Mouse (Mus musculus): Measurements from ENCODE around the gene Taf4. TPM values are rescaled to one million over a fixed set of nuclear protein-coding genes. Genes with fewer than 3 reads are reported as not detected.
A peak's percentile ranks its signal among the peaks of the same experiment; 100 is the strongest.

Taf4 gene
- polyA plus RNA-seq, 1 experiment from 2014 or later = 2.8 TPM

DNA sequence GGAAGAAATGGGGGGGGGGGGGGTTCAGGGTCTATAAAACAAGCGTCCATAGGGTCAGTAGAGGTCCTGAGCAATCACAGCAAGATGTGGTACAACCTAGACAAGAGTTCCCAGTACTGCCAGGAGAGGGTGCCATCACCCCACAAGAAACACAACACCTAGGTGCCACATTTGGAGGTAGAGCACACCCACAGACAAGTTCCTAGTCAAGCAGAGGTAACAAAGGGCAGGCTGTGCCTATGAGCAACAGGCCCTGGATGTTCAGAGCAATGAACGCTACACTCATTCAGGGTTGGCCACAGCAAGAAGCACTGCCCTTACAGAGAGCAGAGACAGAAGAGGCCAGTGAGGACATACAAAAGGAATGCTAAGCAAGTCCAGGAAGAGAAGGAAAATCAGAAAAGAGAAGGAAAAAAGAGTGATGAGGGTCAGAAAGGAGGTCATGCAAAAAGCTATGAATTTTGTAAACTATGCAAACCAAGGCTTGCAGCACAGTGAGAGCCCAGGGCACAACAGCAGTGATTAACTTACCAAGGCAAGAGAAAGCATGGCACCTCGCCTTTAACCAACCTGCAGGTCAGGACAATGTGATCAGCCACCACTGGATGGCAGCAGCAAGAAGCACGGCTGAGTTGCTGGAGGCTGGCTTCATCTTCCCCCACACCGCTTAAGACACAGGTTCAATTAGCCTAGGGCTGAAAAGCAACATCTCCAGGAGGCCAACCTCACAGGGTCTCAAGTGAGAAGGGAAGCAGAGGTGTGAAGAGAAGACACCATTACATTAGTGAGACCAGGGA lies 59.4 kb downstream of the Taf4 start:
- Histone ChIP-seq H3K36me3 (ENCODE audit: insufficient read depth, low read length) (peaks cover 21% of the 10 kb centered on the region), H3K9me3 (ENCODE audit: low read length) (no peaks in the 10 kb centered on the region), H3K4me3 (ENCODE audit: low read depth, low read length) (no peak overlapping the region), H3K4me2 (replicated peaks; ENCODE audit: low read depth, low read length) (no peak overlapping the region), H3K27ac (ENCODE audit: low read length) (no peak overlapping the region), H3K9ac (replicated peaks; ENCODE audit: low read depth) (no peak overlapping the region), H3K27me3 (replicated peaks; ENCODE audit: insufficient read depth, low read length) (no peaks in the 10 kb centered on the region), H3K4me1 (ENCODE audit: insufficient read depth, low read depth, low read length) (no peaks in the 10 kb centered on the region)
- DNase-seq (ENCODE audit: low spot score) (peak; percentile 73), ATAC-seq (peak; percentile 81)
- WGBS = 27% methylated on average over 5 of the region's 5 CpGs
- peak; percentile 90 for TF ChIP-seq CTCF (IDR thresholded peaks at IDR 0.05)
- no peak for TF ChIP-seq EP300 (IDR thresholded peaks at IDR 0.05)

DNA sequence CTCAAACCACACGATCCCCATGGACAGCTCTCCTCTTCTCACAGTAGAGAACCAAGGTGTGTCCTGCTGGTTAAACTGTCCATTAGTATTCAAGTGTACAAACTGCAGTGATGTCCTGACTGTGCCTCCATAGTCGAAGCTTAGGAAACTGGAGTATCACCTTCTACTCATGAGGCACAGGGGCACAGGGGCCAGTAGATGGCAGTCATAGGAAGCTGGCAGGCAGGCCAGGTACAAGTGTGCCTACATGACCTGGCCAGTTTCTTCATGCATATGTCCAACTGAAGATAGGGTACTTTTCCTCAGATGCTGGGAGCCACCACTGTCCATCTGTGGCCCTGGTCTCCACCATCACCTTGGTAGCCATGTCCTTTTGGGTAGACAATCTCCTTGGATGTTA lies 62.2 kb downstream of the Taf4 start:
- H3K4me3 ChIP-seq (ENCODE audit: low read depth, low read length) = no peak overlapping the region
- ATAC-seq = no peak
- 75% methylated on average over 2 of the region's 2 CpGs for WGBS
- DNase-seq (ENCODE audit: low spot score) = no peak
- no peak overlapping the region for H3K9ac ChIP-seq (replicated peaks; ENCODE audit: low read depth)
- peaks cover 18% of the 10 kb centered on the region; the same call in 1 of the 2 replicates for H3K36me3 ChIP-seq (ENCODE audit: insufficient read depth, low read length)
- H3K4me1 ChIP-seq (ENCODE audit: insufficient read depth, low read depth, low read length) = no peaks in the 10 kb centered on the region
- peak; percentile 45 for TF ChIP-seq CTCF (IDR thresholded peaks at IDR 0.05)
- no peak for TF ChIP-seq EP300 (IDR thresholded peaks at IDR 0.05)
- H3K9me3 ChIP-seq (ENCODE audit: low read length) = no peaks in the 10 kb centered on the region
- no peak overlapping the region for H3K4me2 ChIP-seq (replicated peaks; ENCODE audit: low read depth, low read length)
- H3K27me3 ChIP-seq (replicated peaks; ENCODE audit: insufficient read depth, low read length) = no peaks in the 10 kb centered on the region
- no peak overlapping the region for H3K27ac ChIP-seq (ENCODE audit: low read length)

DNA sequence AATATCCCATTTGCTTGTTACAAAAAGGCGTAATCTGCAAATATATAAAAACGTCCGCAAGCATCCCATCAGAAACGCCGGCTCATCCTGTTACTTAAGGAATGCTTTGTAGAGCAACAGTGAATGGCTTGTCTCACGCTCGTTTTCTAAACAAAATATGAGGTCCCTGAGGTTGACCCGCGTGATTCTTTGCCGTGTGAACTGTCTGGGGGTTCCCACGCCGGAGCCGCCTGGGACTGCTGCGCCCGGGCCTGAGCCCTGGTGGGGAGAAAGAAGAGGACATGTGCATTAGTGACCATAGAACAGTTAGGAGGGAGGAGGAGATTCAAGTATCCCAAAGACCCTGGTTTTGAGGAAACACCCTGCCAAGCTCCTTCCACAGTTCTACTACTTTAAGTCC lies 63.1 kb downstream of the Taf4 start:
- Histone ChIP-seq H3K27ac (ENCODE audit: low read length) (no peak overlapping the region), H3K9ac (replicated peaks; ENCODE audit: low read depth) (no peak overlapping the region), H3K27me3 (replicated peaks; ENCODE audit: insufficient read depth, low read length) (no peaks in the 10 kb centered on the region), H3K36me3 (ENCODE audit: insufficient read depth, low read length) (peaks cover 15% of the 10 kb centered on the region; the same call in 1 of the 2 replicates), H3K4me3 (ENCODE audit: low read depth, low read length) (no peak overlapping the region), H3K9me3 (ENCODE audit: low read length) (no peaks in the 10 kb centered on the region), H3K4me2 (replicated peaks; ENCODE audit: low read depth, low read length) (no peak overlapping the region), H3K4me1 (ENCODE audit: insufficient read depth, low read depth, low read length) (no peaks in the 10 kb centered on the region)
- DNase-seq (ENCODE audit: low spot score) = no peak
- WGBS = 84% methylated on average over 15 of the region's 15 CpGs
- TF ChIP-seq CTCF (IDR thresholded peaks at IDR 0.05) (no peak), EP300 (IDR thresholded peaks at IDR 0.05) (no peak)
- ATAC-seq = no peak

DNA sequence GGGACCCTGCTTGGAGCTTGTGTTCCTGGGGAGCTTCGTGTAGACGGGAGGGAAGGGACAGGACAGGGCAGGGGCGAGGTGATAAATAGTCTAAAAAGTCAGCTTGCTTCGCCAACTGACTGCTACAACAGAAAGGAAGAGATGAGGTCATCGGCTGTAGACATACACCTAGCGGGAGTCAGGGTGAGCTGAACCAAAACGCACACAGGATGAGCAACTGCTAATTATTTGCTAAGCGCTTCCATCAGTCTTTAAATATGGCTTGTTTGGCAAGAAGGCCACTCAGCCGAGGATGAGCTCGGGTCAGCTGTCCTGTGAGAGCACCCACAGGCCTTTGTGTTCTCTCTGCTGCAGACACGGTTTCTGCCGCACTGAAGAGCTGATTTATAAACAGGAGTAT lies 63.5 kb downstream of the Taf4 start:
- no peak overlapping the region for H3K4me3 ChIP-seq (ENCODE audit: low read depth, low read length)
- DNase-seq (ENCODE audit: low spot score) (no peak), ATAC-seq (no peak)
- no peaks in the 10 kb centered on the region for H3K9me3 ChIP-seq (ENCODE audit: low read length)
- no peak overlapping the region for H3K9ac ChIP-seq (replicated peaks; ENCODE audit: low read depth)
- no peaks in the 10 kb centered on the region for H3K27me3 ChIP-seq (replicated peaks; ENCODE audit: insufficient read depth, low read length)
- H3K4me1 ChIP-seq (ENCODE audit: insufficient read depth, low read depth, low read length) = no peaks in the 10 kb centered on the region
- H3K36me3 ChIP-seq (ENCODE audit: insufficient read depth, low read length) = peaks cover 15% of the 10 kb centered on the region; the same call in 1 of the 2 replicates
- H3K27ac ChIP-seq (ENCODE audit: low read length) = no peak overlapping the region
- 63% methylated on average over 12 of the region's 12 CpGs for WGBS
- TF ChIP-seq CTCF (IDR thresholded peaks at IDR 0.05) (no peak), EP300 (IDR thresholded peaks at IDR 0.05) (no peak)
- no peak overlapping the region for H3K4me2 ChIP-seq (replicated peaks; ENCODE audit: low read depth, low read length)

DNA sequence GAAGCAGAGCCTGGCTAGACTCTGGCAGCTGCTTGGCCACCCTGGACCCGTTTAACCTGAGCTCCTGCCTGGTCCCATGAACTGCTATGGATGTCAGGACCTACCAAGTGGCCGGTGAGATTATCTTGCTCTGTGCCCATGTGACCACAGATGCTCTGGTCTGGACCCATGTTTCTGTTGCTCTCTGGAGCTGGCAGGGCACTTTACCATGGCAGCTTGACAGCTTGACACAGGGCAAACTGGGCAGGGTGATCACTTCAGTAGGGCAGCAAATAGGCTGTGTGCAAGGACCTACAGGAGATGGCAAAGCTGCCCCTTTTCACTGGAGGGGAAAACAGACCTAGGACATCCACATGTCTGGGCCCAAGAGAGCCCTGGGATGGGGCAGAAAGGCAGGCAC lies 79.5 kb downstream of the Taf4 start:
- WGBS = 79% methylated on average over 2 of the region's 2 CpGs

DNA sequence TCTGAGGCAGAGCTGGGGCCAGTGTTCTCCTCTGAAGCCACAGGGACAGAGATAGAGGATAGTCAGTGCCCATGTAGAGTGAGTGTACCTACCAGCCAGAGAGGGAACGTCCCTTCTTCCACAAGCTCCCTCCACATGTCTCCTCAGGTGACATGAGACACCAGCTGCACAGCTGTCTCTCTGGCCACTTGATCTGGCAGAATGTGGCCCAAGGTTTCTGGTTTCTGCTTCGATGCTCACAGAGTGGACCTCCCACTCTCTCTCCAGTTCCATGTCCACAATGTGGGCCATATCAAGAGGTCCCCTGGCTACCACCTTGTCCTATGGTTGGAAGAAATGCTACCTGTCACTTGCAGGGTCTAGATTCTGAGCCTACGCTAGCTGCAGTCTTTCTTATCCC lies 85.4 kb downstream of the Taf4 start:
- DNase-seq (ENCODE audit: low spot score) (no peak), ATAC-seq (no peak)
- no peaks in the 10 kb centered on the region for H3K27me3 ChIP-seq (replicated peaks; ENCODE audit: insufficient read depth, low read length)
- TF ChIP-seq EP300 (IDR thresholded peaks at IDR 0.05) = no peak
- no peak for TF ChIP-seq CTCF (IDR thresholded peaks at IDR 0.05)
- no peaks in the 10 kb centered on the region for H3K4me1 ChIP-seq (ENCODE audit: insufficient read depth, low read depth, low read length)
- H3K27ac ChIP-seq (ENCODE audit: low read length) = no peak overlapping the region
- H3K36me3 ChIP-seq (ENCODE audit: insufficient read depth, low read length) = no peaks in the 10 kb centered on the region
- H3K4me2 ChIP-seq (replicated peaks; ENCODE audit: low read depth, low read length) = no peak overlapping the region
- whole genome bisulfite sequencing = 56% methylated on average over 3 of the region's 3 CpGs
- H3K9ac ChIP-seq (replicated peaks; ENCODE audit: low read depth) = no peak overlapping the region
- no peaks in the 10 kb centered on the region for H3K9me3 ChIP-seq (ENCODE audit: low read length)
- no peak overlapping the region for H3K4me3 ChIP-seq (ENCODE audit: low read depth, low read length)

More for the DNA sequence above, 79.5 kb downstream of the Taf4 start:
- H3K9ac ChIP-seq (replicated peaks; ENCODE audit: low read depth) = no peak overlapping the region
- no peak for TF ChIP-seq CTCF (IDR thresholded peaks at IDR 0.05)
- TF ChIP-seq EP300 (IDR thresholded peaks at IDR 0.05) = no peak
- ATAC-seq (no peak), DNase-seq (ENCODE audit: low spot score) (no peak)
- H3K27ac ChIP-seq (ENCODE audit: low read length) = no peak overlapping the region
- H3K4me1 ChIP-seq (ENCODE audit: insufficient read depth, low read depth, low read length) = no peaks in the 10 kb centered on the region
- no peak overlapping the region for H3K4me3 ChIP-seq (ENCODE audit: low read depth, low read length)
- no peaks in the 10 kb centered on the region for H3K36me3 ChIP-seq (ENCODE audit: insufficient read depth, low read length)
- no peak overlapping the region for H3K4me2 ChIP-seq (replicated peaks; ENCODE audit: low read depth, low read length)
- no peaks in the 10 kb centered on the region for H3K9me3 ChIP-seq (ENCODE audit: low read length)
- no peaks in the 10 kb centered on the region for H3K27me3 ChIP-seq (replicated peaks; ENCODE audit: insufficient read depth, low read length)

All from lung, postnatal 0 days (tissue).